Mouse (Mus musculus) spleen, adult 2 months (tissue): ENCODE results near the gene Fez1. TPM values are rescaled to one million over a fixed set of nuclear protein-coding genes. Genes with fewer than 3 reads are reported as not detected.

Source experiments
- DNase-seq, 2 experiments: peaks; one replicate each; pipeline versions ENCODE4 v3.0.0 to v3.0.0-alpha.2; 2012 to 2021; ENCODE audit warnings: low spot score in 2 of 2, low read depth in 1 of 2
- H3K27ac ChIP-seq: fragments of 200-500 bp; 2 replicates; pipeline ENCODE4 v1.5.1; 2012; ENCODE audit warnings: low read length, inconsistent platforms; ENCODE audit not compliant: insufficient read depth
- H3K27me3 ChIP-seq: fragments of 200-500 bp; 2 replicates; pipeline ENCODE4 v1.6.1; 2012; ENCODE audit warnings: mild to moderate bottlenecking, moderate library complexity, low read length, inconsistent platforms; ENCODE audit not compliant: control insufficient read depth, insufficient read depth
- H3K36me3 ChIP-seq: fragments of 200-500 bp; 2 replicates; pipeline ENCODE4 v1.6.1; 2012; ENCODE audit warnings: mild to moderate bottlenecking, low read length, inconsistent platforms; ENCODE audit not compliant: control insufficient read depth, insufficient read depth
- H3K4me1 ChIP-seq: fragments of 200-500 bp; 2 replicates; pipeline ENCODE4 v1.6.1; 2011; ENCODE audit warnings: inconsistent platforms; ENCODE audit not compliant: control insufficient read depth, insufficient read depth, insufficient read length
- H3K4me3 ChIP-seq: fragments of 200-500 bp; 2 replicates; pipeline ENCODE4 v1.5.1; 2011; ENCODE audit warnings: mild to moderate bottlenecking, inconsistent platforms; ENCODE audit not compliant: insufficient read depth, insufficient read length; ENCODE audit errors: extremely low read depth
- CTCF ChIP-seq: fragments of 200-500 bp; IDR thresholded peaks from 2 replicates; pipeline ENCODE4 v1.5.1; 2011; ENCODE audit warnings: mild to moderate bottlenecking, inconsistent platforms; ENCODE audit not compliant: insufficient read depth, insufficient read length, insufficient replicate concordance; ENCODE audit errors: extremely low read depth
- POLR2A ChIP-seq: fragments of 200-500 bp; IDR thresholded peaks from 2 replicates; pipeline ENCODE4 v1.6.1; 2011; ENCODE audit warnings: low read depth, low read length, inconsistent platforms
- WGBS: fragments of 180-500 bp; shearing (Covaris S2); methylation state at CpG from one replicate; pipeline ENCODE4 v1.1.7; 2018; 5-methylcytosine and 5-hydroxymethylcytosine counted together
- polyA plus RNA-seq: library from polyadenylated mRNA; depleted of rRNA; stranded (reverse); fragments of >200 nt; gene quantifications from 2 replicates; pipeline ENCODE4 v1.2.3, GENCODE M21; 2012

Gene Fez1
- polyA plus RNA-seq, 1 experiment, result 0.19 TPM

DNA sequence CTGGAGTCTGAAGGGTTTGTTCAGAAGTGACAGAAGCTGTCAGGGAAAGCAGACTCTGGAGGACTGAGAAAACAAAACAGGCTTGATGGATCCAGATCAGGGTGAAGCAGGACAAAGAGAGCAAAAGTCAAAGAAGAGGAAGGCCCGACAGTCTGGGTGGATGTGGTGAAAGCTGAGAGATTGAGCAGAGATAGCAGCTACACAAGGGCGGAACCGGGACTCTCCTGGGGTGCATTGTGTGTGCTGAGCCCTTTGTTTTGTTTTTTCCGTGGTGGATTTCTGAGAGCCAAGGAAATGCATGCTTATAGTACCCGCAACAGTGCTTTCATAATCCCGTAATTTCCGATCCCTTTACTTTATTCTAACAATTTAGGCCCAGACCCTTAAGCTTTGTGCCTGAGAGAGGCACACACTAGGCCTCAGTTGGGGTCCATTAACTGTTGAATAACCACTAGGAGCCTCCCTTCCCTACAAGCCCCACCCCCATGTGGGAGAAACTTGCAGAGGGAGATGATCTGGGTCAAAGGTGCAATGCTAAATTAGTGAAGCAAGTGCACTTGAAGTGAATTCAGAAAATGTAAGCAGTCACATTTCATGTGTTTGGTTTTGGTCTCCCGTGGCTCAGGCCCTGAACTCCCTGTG is 35.9 kb downstream of the Fez1 start:
- Histone ChIP-seq H3K27ac (no peak overlapping the region), H3K27me3 (no peaks in the 10 kb centered on the region), H3K4me3 (no peak overlapping the region), H3K4me1 (no peaks in the 10 kb centered on the region), H3K36me3 (no peaks in the 10 kb centered on the region)
- no peak for TF ChIP-seq POLR2A
- WGBS, result 61% methylated on average over 8 of the region's 8 CpGs
- no peak for DNase-seq

DNA sequence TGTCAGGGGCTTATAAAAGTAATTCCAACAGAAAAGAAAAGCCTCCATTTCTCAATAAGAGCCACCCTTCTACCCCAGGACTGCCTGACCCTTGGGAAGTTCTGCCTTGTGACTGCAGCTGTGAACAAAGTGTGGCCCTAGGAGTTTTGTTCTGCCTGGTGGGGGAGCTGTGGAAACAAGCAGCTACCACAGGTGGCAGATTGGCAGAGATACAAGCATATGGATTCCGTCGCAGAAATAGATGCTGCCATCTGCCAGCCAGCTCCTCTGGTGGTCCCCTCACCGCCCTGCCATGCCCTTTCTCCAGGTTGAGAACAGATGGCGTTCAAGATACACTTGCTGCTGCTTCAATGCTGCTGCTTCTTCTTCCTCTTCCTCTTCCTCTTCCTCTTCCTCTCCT is 37.0 kb downstream of the Fez1 start:
- TF ChIP-seq CTCF (no peak), POLR2A (no peak)
- no peak for DNase-seq
- Histone ChIP-seq H3K27me3 (no peaks in the 10 kb centered on the region), H3K4me1 (no peaks in the 10 kb centered on the region), H3K4me3 (no peak overlapping the region), H3K36me3 (no peaks in the 10 kb centered on the region), H3K27ac (no peak overlapping the region)
- 61% methylated on average over 4 of the region's 4 CpGs for WGBS

DNA sequence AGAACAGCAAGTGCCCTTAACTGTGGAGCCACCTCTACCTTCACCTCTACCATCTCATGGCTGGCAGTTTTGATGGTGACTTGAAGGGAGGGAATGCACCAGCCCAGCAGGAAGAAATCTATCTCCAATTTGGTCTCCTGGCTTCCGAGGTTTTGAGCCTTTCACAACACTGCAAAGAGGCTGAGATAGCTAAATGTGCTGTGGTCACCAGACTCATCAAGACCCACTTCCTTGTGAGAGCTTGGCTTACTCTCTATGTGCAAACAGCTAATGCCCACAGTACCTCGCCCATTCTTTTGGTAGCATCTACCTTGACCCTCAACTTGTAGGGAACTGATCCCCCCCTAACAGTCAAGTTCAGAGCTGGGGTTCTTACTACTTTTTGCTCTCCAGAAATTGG is 40.9 kb downstream of the Fez1 start:
- no peaks in the 10 kb centered on the region for H3K36me3 ChIP-seq
- no peak for DNase-seq
- WGBS, result 50% methylated on average over 2 of the region's 2 CpGs
- H3K4me1 ChIP-seq, result no peaks in the 10 kb centered on the region
- TF ChIP-seq CTCF, result no peak
- TF ChIP-seq POLR2A, result no peak
- no peak overlapping the region for H3K4me3 ChIP-seq
- no peaks in the 10 kb centered on the region for H3K27me3 ChIP-seq
- no peak overlapping the region for H3K27ac ChIP-seq

DNA sequence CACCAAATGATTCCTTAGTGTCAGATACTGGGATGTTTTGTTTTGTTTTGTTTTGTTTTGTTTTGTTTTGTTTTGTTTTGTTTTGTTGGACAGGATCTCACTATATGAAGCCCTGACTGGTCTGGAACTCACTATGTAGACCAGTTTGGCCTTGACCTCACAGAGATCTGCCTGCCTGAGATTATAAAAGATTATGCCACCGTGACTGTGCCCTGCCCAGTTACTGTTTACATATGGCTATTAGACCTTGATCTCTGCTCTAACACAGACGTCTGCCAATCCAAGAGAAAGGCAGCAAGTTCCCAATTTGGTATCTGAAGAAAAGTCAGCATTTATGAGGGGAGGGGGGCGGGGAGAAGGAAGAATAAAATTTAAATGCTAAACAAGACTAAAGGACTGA is 42.0 kb downstream of the Fez1 start:
- no peak for DNase-seq
- no peak overlapping the region for H3K27ac ChIP-seq

GRCm38 (mm10) chr9:36864862-36865813 is 43.5 kb downstream of the Fez1 start:
- TF ChIP-seq CTCF (no peak), POLR2A (no peak)
- H3K27me3 ChIP-seq, result no peaks in the 10 kb centered on the region
- no peak for DNase-seq
- no peaks in the 10 kb centered on the region for H3K36me3 ChIP-seq
- H3K4me1 ChIP-seq, result no peaks in the 10 kb centered on the region
- H3K4me3 ChIP-seq, result no peak overlapping the region
- WGBS, result 54% methylated on average over 4 of the region's 4 CpGs
- no peak overlapping the region for H3K27ac ChIP-seq

More for the DNA sequence above, 42.0 kb downstream of the Fez1 start:
- Histone ChIP-seq H3K4me1 (no peaks in the 10 kb centered on the region), H3K36me3 (no peaks in the 10 kb centered on the region), H3K27me3 (no peaks in the 10 kb centered on the region), H3K4me3 (no peak overlapping the region)
- 66% methylated on average over 3 of the region's 3 CpGs for WGBS
- no peak for TF ChIP-seq CTCF
- TF ChIP-seq POLR2A, result no peak

GRCm38 (mm10) chr9:36868662-36869061 is 47.0 kb downstream of the Fez1 start:
- no peak for TF ChIP-seq CTCF
- no peak for TF ChIP-seq POLR2A
- H3K36me3 ChIP-seq, result no peaks in the 10 kb centered on the region
- H3K4me3 ChIP-seq, result no peak overlapping the region
- H3K4me1 ChIP-seq, result no peaks in the 10 kb centered on the region
- WGBS, result 91% methylated on average over 6 of the region's 6 CpGs
- no peak overlapping the region for H3K27ac ChIP-seq
- no peaks in the 10 kb centered on the region for H3K27me3 ChIP-seq
- DNase-seq, result no peak

DNA sequence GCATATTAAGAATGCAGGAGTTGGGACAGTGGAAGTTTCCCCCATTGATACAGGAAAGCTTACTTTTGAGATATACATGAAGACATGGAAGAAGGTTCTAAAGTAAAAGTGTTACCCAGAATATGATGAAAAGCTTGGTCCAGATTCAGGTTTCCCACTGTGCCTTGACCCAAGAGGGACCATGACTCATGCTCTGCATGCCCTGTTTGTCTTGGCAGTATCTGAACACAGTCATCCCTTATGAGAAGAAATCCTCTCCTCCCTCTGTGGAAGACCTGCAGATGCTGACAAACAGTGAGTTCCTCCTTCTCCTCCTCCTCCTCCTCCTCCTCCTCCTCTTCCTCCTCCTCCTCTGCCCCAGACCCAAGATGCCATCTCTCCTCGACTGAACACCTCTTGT is 48.6 kb downstream of the Fez1 start:
- Histone ChIP-seq H3K36me3 (no peaks in the 10 kb centered on the region), H3K27me3 (no peaks in the 10 kb centered on the region), H3K4me1 (no peaks in the 10 kb centered on the region), H3K4me3 (no peak overlapping the region), H3K27ac (no peak overlapping the region)
- TF ChIP-seq CTCF (no peak), POLR2A (no peak)
- 43% methylated on average over 1 of the region's 1 CpGs for WGBS
- DNase-seq, result no peak
